Mouse (Mus musculus) heart, postnatal 14 days (tissue): Measurements from ENCODE around the gene Scrt2. TPM values are rescaled to one million over a fixed set of nuclear protein-coding genes. Genes with fewer than 3 reads are reported as not detected.

ENCODE experiments used
- DNase-seq, 2 experiments: peaks; one replicate each; pipeline ENCODE4 v3.0.0; 2021 to 2022
- intact Hi-C: fragments of 180-260 bp; cut with DNase I; formaldehyde crosslinking; loops from one replicate; pipeline ENCODE4 v1.15.1; 2025
- total RNA-seq, 2 experiments: library from RNA; stranded (reverse); gene quantifications; 2 replicates each; pipeline ENCODE4 v1.2.3; 2021

Scrt2 gene
- total RNA-seq, 2 experiments from 2014 or later: not detected

- DNase-seq: peak; percentile 87 to 88
- intact Hi-C loops: loop anchor here (5.0 kb wide), 2 partner anchors 237 to 262 kb away; partner anchors contain the start of gene Trib3
Observed at GRCm38 (mm10) chr2:152105318-152106224, 24.2 kb downstream of the Scrt2 start, which contains the start of gene Srxn1. Gene Srxn1, plus strand, starts transcription at chr2:152105516.

DNA sequence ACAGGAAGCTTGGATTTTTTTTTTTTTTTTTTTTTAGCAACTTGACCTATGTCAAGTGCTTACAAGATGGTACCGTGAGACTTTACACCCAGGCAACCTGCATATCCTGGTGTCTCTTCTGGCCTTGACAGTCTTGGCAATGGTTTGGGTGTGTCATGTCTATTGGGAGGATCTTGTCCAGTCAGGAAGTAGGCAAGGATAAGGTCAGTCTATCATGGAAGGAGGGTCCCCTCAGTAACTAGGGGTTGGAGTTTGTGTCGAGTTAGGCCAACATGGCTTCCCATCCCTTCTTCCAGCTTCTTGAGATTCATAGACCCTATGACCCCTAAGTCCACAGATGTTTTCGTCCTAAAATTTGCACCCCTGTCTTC, 24.9 kb downstream of the Scrt2 start:
- no peak for DNase-seq
- intact Hi-C loops: loop anchor here (5.0 kb wide), 2 partner anchors 236 to 261 kb away; partner anchors contain the start of gene Trib3

DNA sequence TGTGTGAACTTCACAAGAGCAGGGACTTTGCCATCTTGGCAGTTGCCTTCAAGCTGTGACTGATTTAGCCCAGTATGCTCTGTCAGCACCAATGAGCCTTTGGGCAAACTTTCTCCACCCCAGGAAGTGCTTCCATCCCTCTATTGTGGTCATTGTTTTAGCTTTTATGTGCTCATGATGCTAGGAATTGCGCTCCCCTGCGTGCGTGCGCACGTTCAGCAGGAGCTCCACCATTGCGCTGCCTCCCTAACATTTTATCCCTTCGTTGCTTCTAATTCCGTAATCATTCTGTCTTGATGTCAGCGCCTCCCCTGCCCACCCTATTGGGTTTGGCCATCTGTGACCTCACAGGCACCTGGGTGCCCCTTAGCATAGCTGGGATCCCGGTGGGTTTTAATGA, 25.3 kb downstream of the Scrt2 start:
- intact Hi-C loops: loop anchor here (5.0 kb wide), 2 partner anchors 236 to 261 kb away; partner anchors contain the start of gene Trib3
- no peak for DNase-seq

DNA sequence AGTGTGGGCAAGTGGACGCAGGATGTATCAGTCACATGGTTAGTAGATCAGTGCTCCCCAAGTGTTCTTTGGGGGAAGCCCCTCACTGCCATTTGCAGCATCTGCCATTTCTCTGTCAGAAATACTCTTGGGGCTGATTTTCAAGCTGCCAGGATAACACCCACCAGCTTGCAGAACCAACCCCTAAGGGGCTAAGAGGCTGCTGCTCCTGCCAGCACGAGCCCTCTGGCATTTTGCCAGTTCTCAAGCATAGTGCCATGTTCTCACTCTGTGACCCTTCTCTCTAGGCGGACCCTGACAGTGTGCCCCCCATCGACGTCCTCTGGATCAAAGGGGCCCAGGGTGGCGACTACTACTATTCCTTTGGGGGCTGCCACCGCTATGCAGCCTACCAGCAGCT, 27.4 kb downstream of the Scrt2 start:
- DNase-seq: no peak
- intact Hi-C loops: loop anchor here (5.0 kb wide), 2 partner anchors 234 to 259 kb away; partner anchors contain the start of gene Trib3

DNA sequence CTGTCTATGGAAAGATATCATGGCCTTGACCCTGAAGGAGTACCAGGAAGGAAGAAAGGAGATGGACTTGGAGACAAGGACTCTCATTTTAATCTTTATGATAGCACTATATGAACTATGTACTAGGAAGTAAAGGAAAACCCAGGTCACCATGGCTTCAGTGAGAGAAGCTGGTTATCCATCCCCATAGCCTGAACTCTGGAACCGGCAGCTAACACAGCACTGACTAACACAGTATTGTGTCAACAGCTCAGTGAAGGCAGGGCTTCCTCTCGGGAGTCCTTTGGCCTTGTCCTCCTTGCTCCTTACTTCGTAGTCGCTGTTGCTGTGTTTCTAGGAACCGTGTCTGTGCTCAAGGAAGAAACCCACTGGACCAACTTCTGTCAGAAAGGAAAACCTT, 28.1 kb downstream of the Scrt2 start:
- DNase-seq: no peak
- intact Hi-C loops: loop anchor here (5.0 kb wide), 2 partner anchors 233 to 258 kb away; partner anchors contain the start of gene Trib3

GRCm38 (mm10) chr2:152111311-152111710, 30.0 kb downstream of the Scrt2 start:
- intact Hi-C loops: no loop called here
- no peak for DNase-seq

- peak; percentile 91 to 95 for DNase-seq
- intact Hi-C loops: loop anchor here (1.0 to 2.0 kb wide), 2 partner anchors 83 to 85 kb away; no protein-coding TSS in a partner anchor
Observed at GRCm38 (mm10) chr2:152111920-152112319, 30.6 kb downstream of the Scrt2 start.

DNA sequence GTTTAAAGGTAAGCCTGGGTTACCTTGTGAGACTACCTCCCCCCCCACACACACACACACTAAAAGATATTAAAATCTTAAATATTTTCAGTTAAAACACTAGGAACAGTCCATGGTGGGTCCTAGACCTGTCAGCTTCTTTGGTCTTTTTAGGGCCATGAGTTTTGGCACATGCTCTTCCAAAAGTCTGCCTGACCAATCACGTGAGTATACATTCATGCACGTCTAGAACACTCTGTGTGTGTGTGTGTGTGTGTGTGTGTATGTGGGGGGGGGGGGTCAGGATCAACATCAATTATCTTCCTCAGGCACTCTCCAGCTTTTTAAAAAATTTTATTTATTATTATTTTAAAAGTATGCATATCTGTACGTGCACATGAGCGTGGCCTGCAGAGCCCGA, 31.2 kb downstream of the Scrt2 start:
- intact Hi-C loops: loop anchor here (1.0 to 2.0 kb wide), 2 partner anchors 84 to 85 kb away; no protein-coding TSS in a partner anchor

DNA sequence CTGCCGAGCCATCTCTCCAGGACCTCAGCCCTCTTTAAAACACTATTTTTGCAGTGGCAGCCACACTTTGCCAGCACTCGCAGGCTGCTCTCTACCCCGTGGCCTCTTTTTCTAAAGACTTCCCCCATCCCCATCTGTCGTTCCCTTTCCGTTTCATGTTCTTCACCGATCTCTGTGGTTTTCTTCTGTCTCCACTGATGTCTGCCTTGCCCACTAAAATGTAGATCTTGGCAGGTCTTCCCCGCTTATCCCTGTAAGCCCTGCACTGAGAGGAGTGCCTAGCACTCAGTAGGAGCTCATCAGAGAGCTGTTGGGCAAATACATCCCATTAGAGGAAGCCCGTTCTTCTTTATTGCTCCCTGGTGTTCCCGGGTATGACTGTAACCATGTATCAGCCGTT, 31.6 kb downstream of the Scrt2 start:
- DNase-seq: no peak
- intact Hi-C loops: loop anchor here (1.0 to 2.0 kb wide), 2 partner anchors 84 kb away; no protein-coding TSS in a partner anchor

More for the DNA sequence above, 31.2 kb downstream of the Scrt2 start:
- no peak for DNase-seq

- no peak for DNase-seq
- intact Hi-C loops: loop anchor here (2.0 kb wide), 1 partner anchor 26 kb away; no protein-coding TSS in a partner anchor
Observed at GRCm38 (mm10) chr2:152114057-152114975, 33.0 kb downstream of the Scrt2 start.

DNA sequence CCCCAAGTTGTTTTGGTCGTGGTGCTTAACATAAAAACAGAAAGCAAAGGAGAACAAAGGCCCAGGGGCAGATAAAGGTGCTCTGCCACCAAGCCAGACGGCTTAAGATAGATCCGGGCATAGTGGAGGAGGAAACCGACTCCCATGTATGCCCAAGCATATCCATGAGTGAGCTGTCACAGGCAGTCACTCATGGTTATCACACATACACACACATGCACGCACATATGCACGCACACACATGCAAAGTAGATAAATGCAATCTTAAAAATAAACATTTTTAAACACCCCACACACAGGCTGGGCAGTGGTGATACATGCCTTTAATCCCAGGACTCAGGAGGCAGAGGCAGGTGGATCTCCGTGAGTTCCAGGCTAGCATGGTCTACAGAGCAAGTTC, 36.4 kb downstream of the Scrt2 start:
- intact Hi-C loops: no loop called here
- DNase-seq: no peak

- intact Hi-C loops: no loop called here
- no peak for DNase-seq
Observed at GRCm38 (mm10) chr2:152119228-152119865, 38.0 kb downstream of the Scrt2 start.

DNA sequence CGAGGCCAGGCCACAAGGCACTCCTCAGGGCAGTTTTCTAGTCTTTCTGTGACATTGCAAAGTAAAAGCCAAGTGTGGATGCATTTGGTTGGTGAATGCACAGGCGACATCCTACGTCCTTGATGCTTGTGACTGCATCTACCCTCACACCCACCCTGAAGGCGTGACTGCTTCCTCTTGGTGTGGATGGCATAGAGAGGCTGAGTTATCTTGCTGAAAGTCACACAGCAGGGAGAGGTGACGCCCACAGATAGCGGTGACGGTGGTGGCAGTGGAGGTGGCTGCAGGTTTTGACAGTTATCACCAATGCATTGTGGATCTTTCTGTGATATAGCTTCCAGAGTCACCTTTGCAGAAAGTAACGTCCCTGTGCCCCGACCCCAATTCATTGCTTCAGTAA, 41.6 kb downstream of the Scrt2 start:
- DNase-seq: no peak
- intact Hi-C loops: no loop called here

DNA sequence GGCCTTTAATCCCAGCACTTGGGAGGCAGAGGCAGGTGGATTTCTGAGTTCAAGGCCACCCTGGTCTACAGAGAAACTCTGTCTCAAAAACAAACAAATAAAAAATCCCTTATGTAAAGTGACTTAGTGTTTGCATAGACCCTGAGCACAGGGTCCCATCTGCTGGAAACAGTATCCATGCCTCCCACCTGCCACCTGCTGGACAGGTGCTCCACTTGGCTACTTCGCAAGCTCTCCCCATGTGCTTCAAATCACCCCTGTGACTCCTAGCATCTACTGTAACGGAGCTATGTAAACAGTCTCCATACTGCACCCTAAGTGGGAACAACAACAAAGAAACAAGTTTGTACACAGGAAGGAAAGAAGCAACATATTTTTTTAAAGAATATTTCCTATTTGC, 47.3 kb downstream of the Scrt2 start:
- no peak for DNase-seq
- intact Hi-C loops: no loop called here

DNA sequence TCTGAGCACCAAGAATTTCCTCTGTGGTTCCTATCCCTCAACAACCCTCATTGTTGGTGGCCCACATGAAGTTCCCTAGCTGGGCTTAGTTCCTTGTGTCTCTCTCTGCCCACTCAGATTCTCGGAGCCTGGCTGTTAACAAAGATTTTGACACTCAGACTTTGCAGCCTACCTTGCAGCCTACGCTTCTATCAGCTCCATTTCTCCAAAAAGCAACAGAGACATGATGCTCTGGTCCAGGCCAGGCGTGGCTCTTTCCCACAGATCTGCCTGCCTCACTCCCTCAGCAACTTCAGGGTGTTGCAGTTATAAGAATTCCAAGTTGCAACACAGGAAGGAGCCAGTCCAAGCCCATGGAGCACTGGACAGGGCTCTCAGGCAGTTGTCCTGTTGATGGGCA, 48.4 kb downstream of the Scrt2 start:
- DNase-seq: no peak
- intact Hi-C loops: no loop called here

GRCm38 (mm10) chr2:152132016-152132415, 50.7 kb downstream of the Scrt2 start:
- no peak for DNase-seq
- intact Hi-C loops: no loop called here

DNA sequence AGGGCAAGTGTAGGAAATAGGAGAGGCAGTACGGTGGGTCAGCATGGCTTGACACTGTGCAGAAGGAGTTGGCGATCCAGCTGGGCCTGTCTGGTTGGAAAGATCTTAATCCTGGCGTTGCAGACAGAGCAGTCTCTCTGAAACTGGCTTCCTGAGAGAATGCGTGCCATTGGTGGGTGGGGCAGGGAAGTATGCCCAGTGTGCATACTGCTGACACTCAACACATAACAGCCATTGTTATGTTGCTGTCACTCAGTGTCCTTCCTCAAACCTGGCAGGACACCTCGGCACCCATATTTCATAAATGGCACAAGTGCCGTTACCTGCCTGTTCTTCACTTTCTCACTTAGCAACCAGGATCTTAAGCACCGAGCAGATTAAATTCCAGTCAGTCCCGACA, 51.4 kb downstream of the Scrt2 start:
- no peak for DNase-seq
- intact Hi-C loops: no loop called here

GRCm38 (mm10) chr2:152139191-152139987, 58.1 kb downstream of the Scrt2 start:
- no peak for DNase-seq
- intact Hi-C loops: no loop called here

- no peak for DNase-seq
- intact Hi-C loops: loop anchor here (2.0 kb wide), 1 partner anchor 26 kb away; no protein-coding TSS in a partner anchor
Observed at GRCm38 (mm10) chr2:152140941-152141340, 59.6 kb downstream of the Scrt2 start.
